Mouse (Mus musculus) cerebellum, adult 9-10 months (tissue): ENCODE results near the gene Gpnmb.

Experiments
- DNase-seq: peaks from one replicate; pipeline ENCODE4 v3.0.0; 2022

Gpnmb gene

GRCm38 (mm10) chr6:49032783-49033182 is 3.6 kb upstream of the Gpnmb start:
- DNase-seq, result no peak

GRCm38 (mm10) chr6:49037268-49037662 is 919 bp downstream of the Gpnmb start:
- no peak for DNase-seq

GRCm38 (mm10) chr6:49039470-49040180 is 3.3 kb downstream of the Gpnmb start:
- DNase-seq, result peak; percentile 29

GRCm38 (mm10) chr6:49046502-49046901 is 10.2 kb downstream of the Gpnmb start:
- DNase-seq, result no peak

GRCm38 (mm10) chr6:49046976-49047375 is 10.6 kb downstream of the Gpnmb start:
- no peak for DNase-seq

- no peak for DNase-seq
These were observed 11.5 kb downstream of the Gpnmb start for GRCm38 (mm10) chr6:49047848-49048247.

- DNase-seq, result no peak
These were observed 12.0 kb downstream of the Gpnmb start for GRCm38 (mm10) chr6:49048395-49048794.

GRCm38 (mm10) chr6:49050677-49051410 is 14.5 kb downstream of the Gpnmb start:
- DNase-seq, result no peak

- DNase-seq, result no peak
These were observed 15.8 kb downstream of the Gpnmb start for GRCm38 (mm10) chr6:49052191-49052590.

GRCm38 (mm10) chr6:49055256-49055733 is 18.9 kb downstream of the Gpnmb start:
- no peak for DNase-seq

- DNase-seq, result no peak
These were observed 19.7 kb downstream of the Gpnmb start for GRCm38 (mm10) chr6:49056009-49056408.

GRCm38 (mm10) chr6:49057053-49058021 is 21.0 kb downstream of the Gpnmb start:
- DNase-seq, result peak; percentile 74

- DNase-seq, result no peak
These were observed 32.0 kb downstream of the Gpnmb start for GRCm38 (mm10) chr6:49068361-49068760.

- DNase-seq, result peak; percentile 95
These were observed 37.2 kb downstream of the Gpnmb start, which contains the start of gene Malsu1 for GRCm38 (mm10) chr6:49073304-49074116. Malsu1 (plus strand) TSS chr6:49073795.

- DNase-seq, result no peak
These were observed 37.8 kb downstream of the Gpnmb start for GRCm38 (mm10) chr6:49074117-49074490.

GRCm38 (mm10) chr6:49077894-49078293 is 41.5 kb downstream of the Gpnmb start:
- no peak for DNase-seq

GRCm38 (mm10) chr6:49079313-49079712 is 43.0 kb downstream of the Gpnmb start:
- no peak for DNase-seq

GRCm38 (mm10) chr6:49083008-49083407 is 46.7 kb downstream of the Gpnmb start:
- no peak for DNase-seq

GRCm38 (mm10) chr6:49094968-49095367 is 58.6 kb downstream of the Gpnmb start:
- no peak for DNase-seq

GRCm38 (mm10) chr6:49096421-49096820 is 60.1 kb downstream of the Gpnmb start:
- DNase-seq, result peak; percentile 44

GRCm38 (mm10) chr6:49096933-49097461 is 60.7 kb downstream of the Gpnmb start:
- DNase-seq, result peak; percentile 79

- DNase-seq, result peak; percentile 55
These were observed 61.3 kb downstream of the Gpnmb start for GRCm38 (mm10) chr6:49097596-49098110.
